In the genomic region with DNA sequence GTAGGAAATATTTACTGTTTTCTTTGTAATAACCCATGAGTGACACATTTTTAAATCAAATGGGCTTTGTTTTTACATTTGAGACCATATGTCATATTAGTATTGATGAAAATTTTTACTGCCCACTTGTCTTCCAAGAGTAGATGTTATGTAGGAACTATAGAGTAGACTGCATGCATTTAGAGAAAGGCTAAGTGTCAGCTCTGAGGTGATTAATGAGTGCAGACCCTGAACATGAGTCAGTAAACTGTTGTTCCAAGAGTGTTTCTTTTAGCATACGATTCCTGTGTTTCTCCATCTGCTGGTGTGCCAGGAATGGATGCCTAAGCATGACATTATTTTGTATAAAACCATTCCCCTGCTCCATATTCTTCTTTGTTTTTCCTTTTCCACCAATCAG, we compare ENCODE assay signal across 23 mouse cellular contexts.
"Had no signal": no experiment of that assay in that cellular context is flagged by ENCODE, and none has a peak within 500 bp of the region (broad histone marks: within the 10 kb centered on the region; RNA-seq: fewer than 3 reads in every experiment).

No protein-coding gene starts in this region.

- H3K27me3 ChIP-seq: forebrain, embryonic 15.5 days; heart, embryonic 13.5 days; heart, embryonic 15.5 days; intestine, embryonic 15.5 days; limb, embryonic 13.5 days; limb, embryonic 15.5 days had no signal

- H3K4me2 ChIP-seq: forebrain, embryonic 15.5 days; heart, embryonic 11.5 days; heart, embryonic 13.5 days; heart, embryonic 15.5 days; intestine, embryonic 15.5 days; limb, embryonic 13.5 days; limb, embryonic 15.5 days had no signal

- ATAC-seq: forebrain, embryonic 15.5 days; forebrain, postnatal 0 days; inflammation-experienced regulatory T-cells, adult 6 months; intestine, embryonic 15.5 days; intestine, postnatal 0 days had no signal

- H3K9me3 ChIP-seq: forebrain, embryonic 15.5 days; heart, embryonic 13.5 days; heart, embryonic 15.5 days; intestine, embryonic 15.5 days; limb, embryonic 13.5 days; limb, embryonic 15.5 days had no signal

- H3K4me1 ChIP-seq: forebrain, embryonic 15.5 days; heart, embryonic 13.5 days; heart, embryonic 15.5 days; intestine, embryonic 15.5 days; limb, embryonic 13.5 days; limb, embryonic 15.5 days had no signal

- H3K4me3 ChIP-seq: forebrain, embryonic 15.5 days; heart, adult 2 months; heart, embryonic 13.5 days; heart, embryonic 15.5 days; intestine, embryonic 15.5 days; layer of hippocampus, adult 2 months; left cerebral cortex, adult 2 months; limb, embryonic 13.5 days; limb, embryonic 15.5 days had no signal

- H3K27ac ChIP-seq: forebrain, embryonic 15.5 days; heart, adult 2 months; heart, embryonic 13.5 days; heart, embryonic 15.5 days; intestine, embryonic 15.5 days; layer of hippocampus, adult 2 months; left cerebral cortex, adult 2 months; limb, embryonic 13.5 days; limb, embryonic 15.5 days had no signal

- H3K36me3 ChIP-seq: forebrain, embryonic 15.5 days; heart, embryonic 13.5 days; heart, embryonic 15.5 days; intestine, embryonic 15.5 days; limb, embryonic 13.5 days; limb, embryonic 15.5 days had no signal

- H3K9ac ChIP-seq: forebrain, embryonic 15.5 days; forebrain, postnatal 0 days; heart, embryonic 13.5 days; heart, embryonic 15.5 days; intestine, embryonic 15.5 days; limb, embryonic 13.5 days; limb, embryonic 15.5 days had no signal

- DNase-seq: forebrain, postnatal 0 days; gastrocnemius, postnatal 14 days; gastrocnemius, postnatal 36 days; heart, adult 11 months; heart, adult 2 months; heart, postnatal 14 days; heart, postnatal 36 days; kidney, adult 18-20 months; kidney, adult 8-10 months; kidney, postnatal 10 days; kidney, postnatal 25 days; kidney, postnatal 4 days had no signal
